ENCODE assay signal across 26 mouse cellular contexts in the genomic region with DNA sequence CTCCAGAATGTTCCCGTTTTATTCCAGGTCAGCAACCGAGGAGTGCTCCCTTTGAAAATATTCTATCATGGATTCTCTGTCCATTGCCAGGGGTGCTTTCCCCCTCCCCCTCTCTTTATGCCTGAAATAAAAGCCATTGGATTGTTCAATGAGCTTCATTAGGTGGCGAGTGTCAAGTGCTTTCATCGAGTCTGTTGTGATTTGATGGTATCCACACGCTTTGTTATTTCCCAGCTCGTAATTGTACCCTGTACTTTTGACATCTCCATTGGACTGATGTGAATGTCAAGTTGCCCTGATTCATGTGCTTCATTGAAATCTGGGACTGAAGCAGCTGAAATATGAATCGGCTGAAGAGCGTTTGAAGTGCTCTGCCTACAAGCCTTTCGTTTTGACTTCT.
DNase-seq lines count a peak whose midpoint lies in the region; ATAC-seq and TF ChIP-seq lines count a peak whose summit lies in the region.
"Had no signal": no experiment of that assay in that cellular context is flagged by ENCODE, and none has a peak within 500 bp of the region (broad histone marks: within the 10 kb centered on the region; RNA-seq: fewer than 3 reads in every experiment).

No protein-coding gene starts in this region.

- H3K4me3 ChIP-seq in forebrain, embryonic 14.5 days (ENCODE audit: low read depth, low read length), result no peak overlapping the region
- no peak overlapping the region for H3K4me3 ChIP-seq in forebrain, embryonic 11.5 days (ENCODE audit: low read depth, low read length)
- no peak overlapping the region for H3K4me3 ChIP-seq in heart, embryonic 11.5 days (ENCODE audit: low read depth, low read length)
- H3K4me3 ChIP-seq: embryonic facial prominence, embryonic 12.5 days; embryonic facial prominence, embryonic 15.5 days; gastrocnemius, adult 2 months; heart, embryonic 13.5 days had no signal

- peak; percentile 49 for DNase-seq in forebrain, embryonic 14.5 days (ENCODE audit: low spot score)
- no peak for DNase-seq in forebrain, embryonic 11.5 days (ENCODE audit: low spot score)
- peak; percentile 6 for DNase-seq in brain, adult 2 months (ENCODE audit: low read depth, low spot score)
- peak; percentile 73 for DNase-seq in brain, embryonic 14.5 days (ENCODE audit: low read depth)
- no peak for DNase-seq in frontal cortex, postnatal 25 days (ENCODE audit: low spot score in 2 of 2)
- DNase-seq: adrenal gland, adult 2 months; adrenal gland, postnatal 14 days; cerebellum, adult 11 months; cerebellum, adult 2 months; cerebellum, adult 9-11 months; cerebellum, postnatal 25 days; gastrocnemius, adult 2 months; gastrocnemius, postnatal 14 days; heart, adult 11 months; heart, postnatal 14 days; heart, postnatal 4 days; kidney, adult 18-20 months had no signal

- ATAC-seq in forebrain, embryonic 14.5 days, result peak; percentile 62; the same call in 1 of the 2 replicates
- no peak for ATAC-seq in forebrain, embryonic 11.5 days (replicated peaks; ENCODE audit: low FRiP score)
- no peak for ATAC-seq in heart, embryonic 11.5 days (replicated peaks; ENCODE audit: insufficient number of reproducible peaks, low FRiP score, low TSS enrichment)
- ATAC-seq: CD4-positive, CD25-positive, alpha-beta regulatory T cell, adult 4 months; hindbrain, postnatal 0 days; inflammation-experienced regulatory T-cells, adult 6 months; intestine, embryonic 16.5 days had no signal

- no peak for TF ChIP-seq POLR2A in brain, embryonic 14.5 days (IDR thresholded peaks at IDR 0.05; ENCODE audit: borderline replicate concordance, extremely low read depth, insufficient read depth, insufficient read length, poor library complexity, severe bottlenecking)

- H3K27ac ChIP-seq in forebrain, embryonic 14.5 days (ENCODE audit: low read depth, low read length), result no peak overlapping the region
- no peak overlapping the region for H3K27ac ChIP-seq in forebrain, embryonic 11.5 days (ENCODE audit: low read depth, low read length)
- H3K27ac ChIP-seq in heart, embryonic 11.5 days (ENCODE audit: low read depth, low read length), result no peak overlapping the region
- H3K27ac ChIP-seq: embryonic facial prominence, embryonic 12.5 days; embryonic facial prominence, embryonic 15.5 days; gastrocnemius, adult 2 months; heart, embryonic 13.5 days; hindbrain, embryonic 14.5 days; hindbrain, postnatal 0 days had no signal

- no peaks in the 10 kb centered on the region for H3K27me3 ChIP-seq in forebrain, embryonic 14.5 days (replicated peaks; ENCODE audit: control insufficient read depth, insufficient read depth, low read length)
- no peaks in the 10 kb centered on the region for H3K27me3 ChIP-seq in forebrain, embryonic 11.5 days (ENCODE audit: control insufficient read depth, insufficient read depth, low read length)
- H3K27me3 ChIP-seq in heart, embryonic 11.5 days (ENCODE audit: control insufficient read depth, insufficient read depth, low read length), result no peaks in the 10 kb centered on the region
- H3K27me3 ChIP-seq: embryonic facial prominence, embryonic 12.5 days; embryonic facial prominence, embryonic 15.5 days; heart, embryonic 13.5 days had no signal

- no peak for TF ChIP-seq CTCF in brain, embryonic 14.5 days (IDR thresholded peaks at IDR 0.05; ENCODE audit: borderline replicate concordance, extremely low read depth, insufficient read depth, insufficient read length)

- no peaks in the 10 kb centered on the region for H3K9me3 ChIP-seq in forebrain, embryonic 14.5 days (replicated peaks; ENCODE audit: control insufficient read depth, low read length)
- H3K9me3 ChIP-seq in forebrain, embryonic 11.5 days (ENCODE audit: control insufficient read depth, low read length), result no peaks in the 10 kb centered on the region
- H3K9me3 ChIP-seq in heart, embryonic 11.5 days (replicated peaks; ENCODE audit: control insufficient read depth, low read length), result no peaks in the 10 kb centered on the region
- H3K9me3 ChIP-seq: embryonic facial prominence, embryonic 12.5 days; embryonic facial prominence, embryonic 15.5 days; heart, embryonic 13.5 days had no signal

- WGBS in forebrain, embryonic 14.5 days, result 52% methylated on average over 9 of the region's 9 CpGs
- WGBS in forebrain, embryonic 11.5 days, result 56% methylated on average over 9 of the region's 9 CpGs
- 78% methylated on average over 9 of the region's 9 CpGs for WGBS in heart, embryonic 11.5 days (ENCODE audit: insufficient replicate concordance)

- H3K9ac ChIP-seq in forebrain, embryonic 14.5 days (ENCODE audit: low read length), result no peak overlapping the region
- H3K9ac ChIP-seq in forebrain, embryonic 11.5 days (ENCODE audit: low read length), result no peak overlapping the region
- no peak overlapping the region for H3K9ac ChIP-seq in heart, embryonic 11.5 days (ENCODE audit: low read depth, low read length)
- H3K9ac ChIP-seq: embryonic facial prominence, embryonic 12.5 days; embryonic facial prominence, embryonic 15.5 days; heart, embryonic 13.5 days; hindbrain, embryonic 14.5 days had no signal

- peaks cover 4% of the 10 kb centered on the region; the same call in 1 of the 2 replicates for H3K4me1 ChIP-seq in forebrain, embryonic 14.5 days (ENCODE audit: control insufficient read depth, insufficient read depth, low read length)
- H3K4me1 ChIP-seq in forebrain, embryonic 11.5 days (replicated peaks; ENCODE audit: control insufficient read depth, insufficient read depth, low read length), result no peaks in the 10 kb centered on the region
- no peaks in the 10 kb centered on the region for H3K4me1 ChIP-seq in heart, embryonic 11.5 days (ENCODE audit: control insufficient read depth, insufficient read depth, low read length)
- H3K4me1 ChIP-seq: embryonic facial prominence, embryonic 12.5 days; embryonic facial prominence, embryonic 15.5 days; heart, embryonic 13.5 days had no signal

- H3K4me2 ChIP-seq in forebrain, embryonic 14.5 days (ENCODE audit: low read length), result no peak overlapping the region
- H3K4me2 ChIP-seq in forebrain, embryonic 11.5 days (ENCODE audit: low read depth, low read length, severe bottlenecking), result no peak overlapping the region
- H3K4me2 ChIP-seq in heart, embryonic 11.5 days, result no peak overlapping the region
- H3K4me2 ChIP-seq: embryonic facial prominence, embryonic 12.5 days; embryonic facial prominence, embryonic 15.5 days; heart, embryonic 13.5 days; hindbrain, embryonic 14.5 days had no signal

- no peaks in the 10 kb centered on the region for H3K36me3 ChIP-seq in forebrain, embryonic 14.5 days (ENCODE audit: control insufficient read depth, insufficient read depth, low read length)
- no peaks in the 10 kb centered on the region for H3K36me3 ChIP-seq in forebrain, embryonic 11.5 days (ENCODE audit: control insufficient read depth, insufficient read depth, low read length)
- no peaks in the 10 kb centered on the region for H3K36me3 ChIP-seq in heart, embryonic 11.5 days (ENCODE audit: control insufficient read depth, insufficient read depth, low read length)
- H3K36me3 ChIP-seq: embryonic facial prominence, embryonic 12.5 days; embryonic facial prominence, embryonic 15.5 days; heart, embryonic 13.5 days had no signal

Comparison
In these comparisons a context has a peak if more than half of its experiments do, and no peak if none do; other contexts are left out.
1. DNase-seq: peak in forebrain, embryonic 14.5 days (single experiment), brain, adult 2 months (single experiment) and brain, embryonic 14.5 days (single experiment); none in forebrain, embryonic 11.5 days (single experiment) and frontal cortex, postnatal 25 days (0 of 2).